Mouse (Mus musculus): ENCODE measurements at regions not wholly inside any gene's neighbourhood (a gene's known extent, or its start where the extent isn't known, plus 50 kb on each side); places are given as distances from the start of the nearest gene placed in this dataset.
A peak's percentile ranks its signal among the peaks of the same experiment; 100 is the strongest.

DNA sequence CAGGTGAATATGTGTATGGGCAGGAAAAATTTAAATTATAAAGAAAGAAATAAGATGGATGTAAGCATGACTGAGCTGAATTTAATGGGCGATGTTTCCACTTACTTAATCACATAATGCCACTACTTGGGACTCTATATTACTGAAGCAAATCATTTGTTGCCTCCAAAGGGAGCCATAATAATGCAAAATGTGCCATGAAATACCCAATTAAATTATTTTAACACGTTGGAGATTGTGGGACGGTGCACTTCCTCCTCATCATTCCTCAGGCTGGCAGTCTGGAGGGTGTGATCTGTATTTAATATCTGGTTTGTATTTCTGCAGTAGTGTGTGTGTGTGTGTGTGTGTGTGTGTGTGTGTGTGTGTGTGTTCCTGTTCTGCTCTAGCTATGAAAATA lies 188.2 kb downstream of the Ppp4r2 start:
- no peak overlapping the region for H3K27ac ChIP-seq
- H3K4me1 ChIP-seq: peaks cover 12% of the 10 kb centered on the region; the same call in 1 of the 2 replicates
- no peaks in the 10 kb centered on the region for H3K36me3 ChIP-seq
- ATAC-seq (ENCODE audit: low FRiP score, low read depth): no peak
- H3K4me2 ChIP-seq (replicated peaks): no peak overlapping the region
- no peak overlapping the region for H3K4me3 ChIP-seq
- no peaks in the 10 kb centered on the region for H3K27me3 ChIP-seq
- no peak overlapping the region for H3K9ac ChIP-seq
- H3K9me3 ChIP-seq: no peaks in the 10 kb centered on the region
- 42% methylated on average over 3 of the region's 3 CpGs for WGBS

DNA sequence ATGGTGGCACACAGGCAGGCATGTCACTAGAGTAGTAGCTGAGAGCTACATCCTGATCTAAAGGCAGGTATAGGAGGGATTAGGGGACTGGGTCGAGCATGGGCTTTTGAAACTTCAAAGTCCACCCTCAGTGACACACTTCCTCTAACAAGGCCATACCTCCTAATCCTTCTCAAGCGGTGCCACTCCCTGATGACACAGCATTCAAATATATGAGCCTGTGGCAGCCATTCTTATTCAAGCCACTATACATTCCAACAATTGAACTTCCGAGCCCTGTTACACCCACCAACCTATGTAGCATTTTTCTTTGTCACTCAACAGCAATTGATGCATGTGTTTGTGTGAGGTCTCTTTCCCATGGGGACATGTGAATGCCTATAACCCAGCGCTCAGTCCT lies 192.4 kb downstream of the Ppp4r2 start:
- Histone ChIP-seq H3K4me2 (replicated peaks) (no peak overlapping the region), H3K27ac (no peak overlapping the region), H3K4me1 (peaks cover 29% of the 10 kb centered on the region), H3K9ac (no peak overlapping the region), H3K9me3 (no peaks in the 10 kb centered on the region), H3K4me3 (no peak overlapping the region), H3K36me3 (no peaks in the 10 kb centered on the region), H3K27me3 (peaks cover 6% of the 10 kb centered on the region; the same call in 1 of the 2 replicates)
- ATAC-seq (ENCODE audit: low FRiP score, low read depth): no peak
- 93% methylated on average over 4 of the region's 4 CpGs for WGBS

DNA sequence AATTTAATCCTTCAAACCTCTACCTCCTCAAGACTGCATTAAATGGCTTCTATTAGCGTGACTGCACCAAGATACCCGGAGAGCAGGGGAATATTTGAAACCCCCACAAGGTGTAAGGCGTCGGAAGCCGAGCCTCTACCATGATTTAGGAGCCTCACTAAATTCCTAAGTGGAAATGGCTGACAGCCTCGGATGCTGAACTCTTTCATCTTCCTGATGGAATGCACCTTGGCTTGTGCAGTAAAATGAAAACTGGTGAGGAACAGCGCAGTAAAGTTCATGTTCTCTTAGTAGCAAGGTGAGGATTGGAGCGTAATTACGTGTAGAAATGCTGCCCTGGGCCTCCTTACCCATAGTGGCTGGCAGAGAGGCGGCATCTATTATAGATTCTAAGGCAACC lies 194.0 kb downstream of the Ppp4r2 start:
- Histone ChIP-seq H3K4me1 (peaks cover 17% of the 10 kb centered on the region), H3K9ac (no peak overlapping the region), H3K9me3 (no peaks in the 10 kb centered on the region), H3K4me2 (replicated peaks) (no peak overlapping the region), H3K36me3 (no peaks in the 10 kb centered on the region), H3K27ac (no peak overlapping the region), H3K4me3 (no peak overlapping the region), H3K27me3 (peaks cover 6% of the 10 kb centered on the region; the same call in 1 of the 2 replicates)
- WGBS: 11% methylated on average over 10 of the region's 10 CpGs
- no peak for ATAC-seq (ENCODE audit: low FRiP score, low read depth)

DNA sequence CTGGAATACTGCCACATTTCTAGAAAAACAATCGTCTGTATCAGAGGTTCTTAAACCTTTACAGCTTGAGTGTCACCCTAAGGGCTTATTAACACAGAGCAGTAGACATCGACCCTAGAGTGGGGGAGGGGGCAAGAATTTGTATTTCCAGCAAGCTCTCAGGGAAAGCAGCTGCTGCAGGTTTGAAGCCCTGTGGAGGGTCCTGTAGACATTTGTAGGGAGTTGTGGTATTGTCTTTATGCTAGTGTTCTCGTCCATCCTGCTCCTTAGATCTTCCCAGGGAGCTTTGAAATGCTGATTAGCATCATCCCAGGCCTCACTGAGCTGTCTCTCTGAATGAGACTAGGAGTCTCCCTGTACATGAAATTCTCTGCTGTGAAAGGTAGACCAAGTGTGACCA lies 196.0 kb downstream of the Ppp4r2 start:
- Histone ChIP-seq H3K4me2 (replicated peaks) (no peak overlapping the region), H3K9me3 (no peaks in the 10 kb centered on the region), H3K4me1 (peaks cover 17% of the 10 kb centered on the region), H3K27ac (no peak overlapping the region), H3K4me3 (no peak overlapping the region), H3K9ac (no peak overlapping the region), H3K27me3 (peaks cover 13% of the 10 kb centered on the region; the same call in 1 of the 2 replicates), H3K36me3 (no peaks in the 10 kb centered on the region)
- WGBS: 28% methylated on average over 3 of the region's 3 CpGs
- ATAC-seq (ENCODE audit: low FRiP score, low read depth): no peak

DNA sequence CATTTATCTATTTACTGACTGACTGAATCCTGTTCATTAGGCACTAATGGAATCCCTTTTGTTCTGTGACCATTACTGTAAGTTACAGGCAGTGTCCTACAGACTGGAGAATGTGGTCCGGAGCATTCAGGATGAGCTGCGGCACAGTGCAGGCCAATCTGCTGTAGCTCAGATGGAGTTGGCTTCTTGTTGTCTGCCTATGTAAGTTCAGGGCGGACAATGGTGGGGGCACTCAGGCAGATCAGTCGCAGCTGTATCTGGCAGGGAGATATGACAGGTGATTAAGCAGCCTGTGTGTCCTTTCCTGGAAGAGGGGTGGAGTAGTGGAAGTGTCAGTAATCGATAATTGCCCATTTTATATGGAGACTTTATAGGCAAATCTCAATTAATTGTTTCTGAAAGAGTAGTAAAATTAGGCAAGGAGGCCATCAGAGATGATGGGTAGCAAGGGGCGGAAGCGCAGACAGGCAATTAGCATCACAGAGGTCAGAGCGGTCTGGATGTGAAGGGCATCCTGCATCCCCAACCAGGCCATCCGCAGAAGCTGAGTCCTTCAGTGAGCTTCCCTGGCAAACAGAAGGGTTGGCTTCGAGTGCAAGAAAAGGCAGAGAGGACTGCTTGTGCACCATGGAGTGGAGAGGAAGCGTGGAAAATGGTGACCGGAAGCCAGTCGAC lies 197.2 kb downstream of the Ppp4r2 start:
- ATAC-seq (ENCODE audit: low FRiP score, low read depth): no peak
- H3K27me3 ChIP-seq: peaks cover 13% of the 10 kb centered on the region; the same call in 1 of the 2 replicates
- no peaks in the 10 kb centered on the region for H3K36me3 ChIP-seq
- H3K9me3 ChIP-seq: no peaks in the 10 kb centered on the region
- H3K4me1 ChIP-seq: peaks cover 23% of the 10 kb centered on the region
- H3K4me3 ChIP-seq: no peak overlapping the region
- H3K27ac ChIP-seq: no peak overlapping the region
- no peak overlapping the region for H3K9ac ChIP-seq
- H3K4me2 ChIP-seq (replicated peaks): no peak overlapping the region
- WGBS: 84% methylated on average over 13 of the region's 13 CpGs

DNA sequence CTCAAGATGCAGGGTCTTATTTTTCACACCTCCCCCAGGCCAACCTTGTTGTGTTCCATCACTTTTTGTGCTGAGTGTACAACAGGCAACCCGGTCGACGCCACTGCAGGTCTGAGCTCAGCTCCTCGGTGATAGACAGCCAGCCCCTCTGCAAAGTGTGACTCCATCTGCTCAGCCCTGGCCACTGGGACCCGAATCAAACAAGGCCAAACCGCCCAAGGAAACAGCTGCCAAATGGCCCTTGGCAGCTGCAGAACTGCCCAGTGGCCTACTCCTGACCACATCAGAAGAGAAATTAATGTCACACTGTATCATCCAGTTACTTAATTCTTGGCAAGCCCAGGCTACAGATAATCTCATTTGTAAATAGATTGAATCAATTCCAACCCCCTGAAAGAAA lies 213.3 kb downstream of the Ppp4r2 start:
- Histone ChIP-seq H3K4me2 (replicated peaks) (no peak overlapping the region), H3K9ac (no peak overlapping the region), H3K27me3 (no peaks in the 10 kb centered on the region), H3K36me3 (no peaks in the 10 kb centered on the region), H3K4me3 (no peak overlapping the region), H3K4me1 (peaks cover 8% of the 10 kb centered on the region; the same call in 1 of the 2 replicates), H3K27ac (no peak overlapping the region), H3K9me3 (no peaks in the 10 kb centered on the region)
- ATAC-seq (ENCODE audit: low FRiP score, low read depth): peak; percentile 71; the same call in 1 of the 2 replicates
- WGBS: 66% methylated on average over 6 of the region's 6 CpGs

DNA sequence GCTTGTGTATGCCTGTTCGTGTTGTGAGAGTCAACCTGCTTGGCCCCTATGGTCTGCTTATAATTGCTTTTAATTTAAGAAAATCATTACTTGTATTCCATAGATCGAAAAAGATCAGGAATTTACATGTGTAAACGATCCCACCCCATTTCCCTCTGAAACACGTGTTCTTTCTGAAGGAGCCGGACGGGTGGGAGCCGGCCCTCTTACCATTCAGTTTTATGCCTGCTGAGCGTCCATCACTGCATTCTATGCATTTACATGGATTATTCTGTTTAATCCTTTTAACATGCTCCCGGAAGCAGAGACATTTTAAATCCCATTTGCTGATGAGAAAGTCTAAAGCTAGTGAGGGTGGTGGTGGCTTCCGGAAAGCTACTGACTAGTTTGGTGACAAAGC lies 213.8 kb downstream of the Ppp4r2 start:
- no peaks in the 10 kb centered on the region for H3K27me3 ChIP-seq
- peaks cover 8% of the 10 kb centered on the region; the same call in 1 of the 2 replicates for H3K4me1 ChIP-seq
- no peaks in the 10 kb centered on the region for H3K36me3 ChIP-seq
- no peak for ATAC-seq (ENCODE audit: low FRiP score, low read depth)
- no peak overlapping the region for H3K4me3 ChIP-seq
- H3K9me3 ChIP-seq: no peaks in the 10 kb centered on the region
- no peak overlapping the region for H3K27ac ChIP-seq
- no peak overlapping the region for H3K9ac ChIP-seq
- 83% methylated on average over 10 of the region's 10 CpGs for WGBS
- H3K4me2 ChIP-seq (replicated peaks): no peak overlapping the region

DNA sequence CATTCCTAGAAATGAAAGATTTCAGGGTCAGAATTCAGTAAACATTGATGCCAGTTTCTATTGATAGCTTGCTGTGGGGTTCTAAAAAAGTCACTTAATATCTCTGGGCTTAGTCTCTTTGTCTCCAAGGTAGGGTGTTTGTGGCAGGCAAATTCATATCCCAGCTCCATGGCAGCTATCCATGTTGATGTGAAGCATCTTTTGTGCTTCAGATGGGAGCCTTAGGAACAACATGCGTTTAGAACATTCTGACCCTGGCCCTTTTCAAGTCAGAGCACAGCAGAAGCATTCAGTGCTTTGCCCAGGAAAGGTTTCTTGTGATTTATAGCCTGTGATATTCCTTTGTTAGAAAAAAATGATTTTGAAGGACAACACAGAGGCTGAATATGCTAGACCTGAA lies 215.0 kb downstream of the Ppp4r2 start:
- ATAC-seq (ENCODE audit: low FRiP score, low read depth): no peak
- H3K4me3 ChIP-seq: no peak overlapping the region
- H3K9ac ChIP-seq: no peak overlapping the region
- H3K27ac ChIP-seq: no peak overlapping the region
- no peaks in the 10 kb centered on the region for H3K27me3 ChIP-seq
- 54% methylated on average over 1 of the region's 1 CpGs for WGBS
- no peak overlapping the region for H3K4me2 ChIP-seq (replicated peaks)
- H3K4me1 ChIP-seq: peaks cover 8% of the 10 kb centered on the region; the same call in 1 of the 2 replicates
- H3K36me3 ChIP-seq: no peaks in the 10 kb centered on the region
- H3K9me3 ChIP-seq: no peaks in the 10 kb centered on the region

DNA sequence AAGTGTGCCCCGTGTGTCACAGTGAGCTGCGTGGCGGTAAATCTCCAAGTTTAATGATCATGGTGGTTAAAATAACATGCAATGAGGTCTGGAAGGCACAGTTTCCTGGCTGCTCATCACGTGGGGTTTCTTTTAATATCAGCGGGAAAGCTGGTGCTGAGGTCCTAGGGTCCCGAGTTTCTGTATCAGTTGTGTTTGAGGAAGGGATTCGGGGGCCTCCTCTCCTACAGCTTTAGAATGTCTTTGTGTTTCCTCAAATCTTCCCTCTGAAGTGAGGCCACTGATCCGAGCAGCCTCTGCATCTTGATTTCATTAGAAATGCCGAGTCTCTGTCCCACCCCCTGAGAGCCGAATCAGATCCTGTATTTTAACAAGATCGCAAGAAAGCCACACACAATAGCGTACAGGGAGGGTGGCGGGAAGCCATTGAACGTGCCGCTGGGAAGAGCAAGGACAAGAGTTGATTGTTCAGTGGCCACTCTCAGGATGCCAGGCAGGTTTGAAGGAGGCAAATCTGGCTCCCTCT lies 215.5 kb downstream of the Ppp4r2 start:
- WGBS: 35% methylated on average over 15 of the region's 15 CpGs
- H3K36me3 ChIP-seq: no peaks in the 10 kb centered on the region
- H3K27me3 ChIP-seq: no peaks in the 10 kb centered on the region
- no peaks in the 10 kb centered on the region for H3K9me3 ChIP-seq
- no peak overlapping the region for H3K27ac ChIP-seq
- H3K4me3 ChIP-seq: no peak overlapping the region
- no peak for ATAC-seq (ENCODE audit: low FRiP score, low read depth)
- H3K9ac ChIP-seq: no peak overlapping the region
- H3K4me2 ChIP-seq (replicated peaks): peak overlapping the region; percentile 5; the same call in 1 of the 2 replicates
- peaks cover 8% of the 10 kb centered on the region; the same call in 1 of the 2 replicates for H3K4me1 ChIP-seq

DNA sequence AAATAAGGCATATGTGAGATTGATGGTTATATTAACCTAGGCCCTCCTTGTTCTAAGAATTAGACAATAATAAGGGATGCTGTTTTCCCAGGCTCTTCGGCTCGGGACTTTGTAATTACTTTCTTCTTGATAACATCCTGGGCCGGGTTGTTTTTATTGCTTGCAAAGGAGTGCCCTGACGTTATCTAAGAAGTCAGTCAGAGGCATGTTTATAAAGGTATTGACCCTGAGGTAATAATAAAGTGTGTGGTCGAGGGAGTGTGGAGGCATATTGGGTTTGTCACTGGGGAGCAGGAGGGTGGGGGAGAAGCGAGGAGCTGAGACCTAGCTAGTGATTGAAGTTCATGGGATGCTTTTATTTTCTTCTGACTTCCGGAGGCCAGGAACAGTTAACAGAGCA lies 221.5 kb downstream of the Ppp4r2 start:
- WGBS: 23% methylated on average over 7 of the region's 7 CpGs

DNA sequence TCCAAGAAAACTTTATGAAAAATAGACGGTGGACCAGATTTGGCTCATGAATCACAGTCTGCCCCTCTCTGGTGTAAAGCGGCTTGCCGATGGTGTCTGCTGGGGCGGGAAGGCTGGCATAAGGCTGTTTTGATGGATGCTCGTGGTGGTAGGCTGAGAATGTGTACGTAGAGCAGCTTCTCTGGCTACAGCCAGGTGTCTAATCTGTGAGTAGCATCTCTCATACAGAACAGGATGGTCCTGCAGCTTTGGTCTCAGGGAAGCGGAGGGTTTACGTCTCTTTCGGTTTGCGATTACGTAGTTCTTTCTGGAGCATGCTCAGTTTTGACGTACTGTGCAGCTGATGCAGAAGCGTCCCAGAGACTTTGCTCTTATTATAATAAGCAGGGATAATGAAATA lies 222.9 kb downstream of the Ppp4r2 start:
- Histone ChIP-seq H3K27ac (no peak overlapping the region), H3K9me3 (no peaks in the 10 kb centered on the region), H3K9ac (no peak overlapping the region), H3K27me3 (0 out of 2 replicates have a peak, but pooled peaks cover 3% of the 10 kb centered on the region), H3K36me3 (no peaks in the 10 kb centered on the region), H3K4me2 (replicated peaks) (no peak overlapping the region), H3K4me1 (no peaks in the 10 kb centered on the region), H3K4me3 (no peak overlapping the region)
- no peak for ATAC-seq (ENCODE audit: low FRiP score, low read depth)
- 89% methylated on average over 13 of the region's 13 CpGs for WGBS

More for the DNA sequence above, 221.5 kb downstream of the Ppp4r2 start:
- Histone ChIP-seq H3K4me3 (no peak overlapping the region), H3K4me1 (no peaks in the 10 kb centered on the region), H3K9ac (no peak overlapping the region), H3K27ac (no peak overlapping the region), H3K4me2 (replicated peaks) (no peak overlapping the region), H3K36me3 (no peaks in the 10 kb centered on the region), H3K27me3 (0 out of 2 replicates have a peak, but pooled peaks cover 3% of the 10 kb centered on the region), H3K9me3 (no peaks in the 10 kb centered on the region)
- no peak for ATAC-seq (ENCODE audit: low FRiP score, low read depth)

DNA sequence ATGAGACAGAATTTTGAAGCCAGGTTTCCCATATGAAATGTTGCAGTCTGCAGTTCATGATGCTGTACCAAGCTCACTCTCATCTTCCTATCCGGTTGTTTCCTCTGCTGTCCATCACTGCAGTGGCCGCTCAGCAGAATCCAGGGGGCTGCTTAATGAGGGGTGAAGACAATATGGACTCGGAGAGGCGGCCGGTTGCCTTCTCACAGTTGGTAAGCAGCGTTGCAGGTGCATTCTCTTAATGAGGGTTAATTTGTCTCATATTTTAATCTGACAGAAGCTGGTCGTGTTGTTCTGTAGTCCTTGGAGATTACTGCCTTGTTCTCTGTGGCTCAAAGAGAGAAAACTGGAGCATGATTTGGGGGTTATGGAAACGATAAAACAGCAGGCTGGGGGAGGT lies 225.6 kb downstream of the Ppp4r2 start:
- Histone ChIP-seq H3K4me1 (no peaks in the 10 kb centered on the region), H3K27me3 (0 out of 2 replicates have a peak, but pooled peaks cover 3% of the 10 kb centered on the region), H3K36me3 (no peaks in the 10 kb centered on the region), H3K27ac (no peak overlapping the region), H3K9me3 (no peaks in the 10 kb centered on the region), H3K4me3 (no peak overlapping the region), H3K9ac (no peak overlapping the region), H3K4me2 (replicated peaks) (no peak overlapping the region)
- ATAC-seq (ENCODE audit: low FRiP score, low read depth): no peak
- WGBS: 64% methylated on average over 8 of the region's 8 CpGs

DNA sequence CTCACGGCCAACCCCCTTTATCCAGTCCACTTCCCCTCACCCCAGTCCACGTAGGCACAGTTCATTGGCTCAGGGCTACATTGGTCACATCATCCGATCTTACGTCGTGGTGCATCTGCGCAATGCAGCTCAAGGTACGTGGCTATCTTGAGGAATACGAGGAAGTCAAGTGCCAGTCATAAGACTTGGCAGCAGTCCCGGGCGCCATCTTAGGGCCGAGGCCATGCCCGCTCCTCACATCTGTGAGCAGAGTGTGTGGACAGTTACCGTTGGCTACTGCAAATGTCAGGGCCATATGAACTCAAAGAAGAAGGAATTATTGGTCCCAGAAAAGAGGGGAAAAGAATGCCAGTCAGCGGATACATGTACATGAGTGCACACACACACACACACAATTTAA lies 228.8 kb downstream of the Ppp4r2 start:
- no peak overlapping the region for H3K27ac ChIP-seq
- H3K36me3 ChIP-seq: no peaks in the 10 kb centered on the region
- 0 out of 2 replicates have a peak, but pooled peaks cover 3% of the 10 kb centered on the region for H3K27me3 ChIP-seq
- H3K9me3 ChIP-seq: no peaks in the 10 kb centered on the region
- no peak overlapping the region for H3K9ac ChIP-seq
- no peak for ATAC-seq (ENCODE audit: low FRiP score, low read depth)
- no peaks in the 10 kb centered on the region for H3K4me1 ChIP-seq
- 93% methylated on average over 14 of the region's 14 CpGs for WGBS
- no peak overlapping the region for H3K4me2 ChIP-seq (replicated peaks)
- H3K4me3 ChIP-seq: no peak overlapping the region
